Mouse (Mus musculus): Measurements from ENCODE around the gene Rcl1. TPM values are rescaled to one million over a fixed set of nuclear protein-coding genes. Genes with fewer than 3 reads are reported as not detected.

Gene Rcl1
- polyA plus RNA-seq, 1 experiment: 16.5 TPM

DNA sequence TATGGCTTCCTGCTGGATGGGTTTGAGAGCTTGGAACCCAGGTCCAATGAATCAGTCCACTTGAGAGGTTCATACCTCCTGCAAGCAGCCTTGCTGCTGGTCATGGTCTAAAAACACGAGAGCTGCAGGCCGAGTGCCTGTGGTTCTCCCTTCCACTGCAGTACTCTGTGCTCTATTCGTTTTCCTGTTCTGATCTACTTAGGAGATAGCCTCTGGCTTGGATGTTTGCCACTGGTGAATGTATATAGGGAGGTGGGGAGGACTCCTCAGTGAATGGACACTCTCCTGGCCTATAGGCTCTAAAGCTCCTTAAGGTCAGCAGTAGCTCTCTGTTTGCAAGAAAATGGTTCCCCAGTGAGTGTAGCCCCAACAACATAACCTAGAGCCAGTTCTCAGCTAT, 57.3 kb downstream of the Rcl1 start:
- H3K27ac ChIP-seq (ENCODE audit: insufficient read depth, low read length): no peak overlapping the region
- TF ChIP-seq POLR2A (IDR thresholded peaks at IDR 0.05; ENCODE audit: extremely low read depth, insufficient read depth, low read length) (no peak), CTCF (IDR thresholded peaks at IDR 0.05; ENCODE audit: extremely low read depth, insufficient read depth, low read length) (no peak)
- no peaks in the 10 kb centered on the region for H3K4me1 ChIP-seq (ENCODE audit: control insufficient read depth, insufficient read depth, low read length)
- H3K4me3 ChIP-seq (ENCODE audit: insufficient read depth, low read length): no peak overlapping the region

DNA sequence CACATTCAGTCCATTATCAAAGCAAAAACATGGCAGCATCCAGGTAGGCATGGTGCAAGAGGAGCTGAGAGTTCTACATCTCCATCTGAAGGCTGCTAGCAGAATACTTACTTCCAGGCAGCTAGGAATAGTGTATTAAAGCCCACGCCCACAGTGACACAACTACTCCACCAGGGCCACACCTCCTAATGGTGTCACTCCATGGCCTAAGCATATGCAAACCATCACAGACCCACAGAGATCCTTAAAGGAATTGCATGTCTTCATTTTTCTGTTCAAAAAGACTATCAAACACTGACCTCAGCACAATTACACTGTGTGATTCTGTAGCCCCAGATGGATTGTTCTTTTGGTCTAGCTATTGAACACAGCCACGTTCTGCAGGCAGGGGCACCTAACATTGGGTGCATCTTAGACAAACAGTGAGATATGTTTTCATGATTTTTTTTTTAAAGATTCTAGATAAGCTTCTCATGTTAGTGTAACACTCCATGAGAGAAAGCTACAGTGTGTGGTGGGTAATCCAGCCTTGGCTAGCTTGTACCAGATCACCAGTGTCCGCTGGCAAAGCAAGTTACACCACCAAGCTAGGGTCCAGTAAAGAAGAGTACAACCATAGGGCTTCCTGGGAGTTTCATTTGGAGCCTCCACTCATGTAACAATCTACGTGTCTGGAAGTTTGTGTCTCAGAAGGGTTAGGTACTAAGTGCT, 62.8 kb downstream of the Rcl1 start:
- TF ChIP-seq POLR2A (IDR thresholded peaks at IDR 0.05; ENCODE audit: extremely low read depth, insufficient read depth, low read length): no peak
- no peak for TF ChIP-seq CTCF (IDR thresholded peaks at IDR 0.05; ENCODE audit: extremely low read depth, insufficient read depth, low read length)
- Histone ChIP-seq H3K4me1 (ENCODE audit: control insufficient read depth, insufficient read depth, low read length) (no peaks in the 10 kb centered on the region), H3K27ac (ENCODE audit: insufficient read depth, low read length) (no peak overlapping the region)

DNA sequence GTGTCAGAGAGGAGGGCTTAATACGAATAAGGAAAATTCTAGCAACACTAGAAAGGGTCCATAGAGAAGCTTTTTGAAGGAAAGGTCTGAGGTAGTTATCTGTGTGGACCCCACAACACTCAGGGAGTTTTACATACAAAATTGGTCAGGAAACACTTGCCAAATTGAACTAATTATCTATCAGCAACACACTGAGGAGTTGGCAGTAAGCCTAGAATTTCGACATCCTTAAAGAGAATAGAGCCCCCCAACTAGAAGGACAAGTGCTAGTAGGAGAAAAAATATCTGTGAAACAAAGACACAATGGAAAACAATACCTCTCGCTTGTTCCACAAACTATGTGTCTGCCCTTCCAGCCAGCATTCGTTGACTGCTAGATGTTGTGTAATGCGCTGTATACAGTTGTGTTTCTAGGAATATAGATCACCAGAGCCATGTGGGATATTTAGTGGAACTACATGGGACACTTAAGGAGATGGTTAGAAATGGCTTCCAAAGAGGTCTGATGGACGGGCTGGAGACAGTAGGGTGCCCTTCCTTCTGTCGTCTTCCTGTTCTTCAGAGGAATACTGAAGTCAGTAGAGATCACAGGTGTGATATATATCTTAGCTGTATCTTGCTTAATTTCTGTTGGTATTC, 63.5 kb downstream of the Rcl1 start:
- no peak overlapping the region for H3K4me3 ChIP-seq (ENCODE audit: insufficient read depth, low read length)
- H3K4me1 ChIP-seq (ENCODE audit: control insufficient read depth, insufficient read depth, low read length): no peaks in the 10 kb centered on the region
- H3K27ac ChIP-seq (ENCODE audit: insufficient read depth, low read length): no peak overlapping the region
- TF ChIP-seq POLR2A (IDR thresholded peaks at IDR 0.05; ENCODE audit: extremely low read depth, insufficient read depth, low read length) (no peak), CTCF (IDR thresholded peaks at IDR 0.05; ENCODE audit: extremely low read depth, insufficient read depth, low read length) (no peak)

More for the DNA sequence above, 62.8 kb downstream of the Rcl1 start:
- H3K4me3 ChIP-seq (ENCODE audit: insufficient read depth, low read length): no peak overlapping the region

DNA sequence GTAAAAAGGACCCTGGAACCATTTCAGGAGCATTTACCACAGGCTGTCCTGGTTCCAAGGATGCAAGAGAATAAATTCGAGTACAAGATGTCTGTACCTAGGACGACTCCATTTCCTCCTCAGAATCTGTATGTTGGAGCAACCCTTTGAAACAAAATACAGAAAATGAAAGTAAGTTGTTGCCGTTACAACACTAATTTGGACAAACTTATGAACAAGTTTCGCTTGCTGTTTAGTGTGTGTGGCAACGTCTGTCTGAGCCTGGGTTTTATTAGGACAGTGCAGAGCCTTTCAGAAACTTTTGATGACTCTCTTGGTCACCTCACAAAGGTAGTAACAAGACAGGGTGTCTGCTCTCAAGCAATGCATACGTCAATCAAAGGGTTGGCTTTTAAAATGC, 66.8 kb downstream of the Rcl1 start:
- no peak overlapping the region for H3K4me3 ChIP-seq (ENCODE audit: insufficient read depth, low read length)
- H3K27ac ChIP-seq (ENCODE audit: insufficient read depth, low read length): no peak overlapping the region
- no peaks in the 10 kb centered on the region for H3K4me1 ChIP-seq (ENCODE audit: control insufficient read depth, insufficient read depth, low read length)
- no peak for TF ChIP-seq CTCF (IDR thresholded peaks at IDR 0.05; ENCODE audit: extremely low read depth, insufficient read depth, low read length)
- TF ChIP-seq POLR2A (IDR thresholded peaks at IDR 0.05; ENCODE audit: extremely low read depth, insufficient read depth, low read length): no peak

DNA sequence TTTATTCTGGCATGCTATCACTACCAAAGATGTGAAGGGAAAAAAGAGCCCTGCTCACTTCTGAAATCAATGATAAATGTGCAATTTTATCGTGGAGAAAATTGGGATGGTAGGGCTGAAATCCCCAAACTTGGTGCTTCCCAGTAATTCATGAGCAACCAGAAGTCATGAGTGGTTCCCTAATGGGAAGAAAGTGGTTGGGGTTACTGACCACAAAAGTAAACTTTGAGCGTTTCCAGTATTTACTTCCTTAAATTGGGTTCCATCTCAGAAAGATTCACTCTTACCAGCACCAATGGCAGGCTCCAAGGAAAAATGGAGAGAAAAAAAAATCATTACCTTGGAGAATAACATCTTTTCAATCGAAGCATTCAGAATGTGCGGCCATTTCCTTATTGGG, 79.2 kb downstream of the Rcl1 start:
- TF ChIP-seq CTCF (IDR thresholded peaks at IDR 0.05; ENCODE audit: extremely low read depth, insufficient read depth, low read length): no peak
- no peak for TF ChIP-seq POLR2A (IDR thresholded peaks at IDR 0.05; ENCODE audit: extremely low read depth, insufficient read depth, low read length)
- Histone ChIP-seq H3K27ac (ENCODE audit: insufficient read depth, low read length) (no peak overlapping the region), H3K4me3 (ENCODE audit: insufficient read depth, low read length) (no peak overlapping the region), H3K4me1 (ENCODE audit: control insufficient read depth, insufficient read depth, low read length) (no peaks in the 10 kb centered on the region)

DNA sequence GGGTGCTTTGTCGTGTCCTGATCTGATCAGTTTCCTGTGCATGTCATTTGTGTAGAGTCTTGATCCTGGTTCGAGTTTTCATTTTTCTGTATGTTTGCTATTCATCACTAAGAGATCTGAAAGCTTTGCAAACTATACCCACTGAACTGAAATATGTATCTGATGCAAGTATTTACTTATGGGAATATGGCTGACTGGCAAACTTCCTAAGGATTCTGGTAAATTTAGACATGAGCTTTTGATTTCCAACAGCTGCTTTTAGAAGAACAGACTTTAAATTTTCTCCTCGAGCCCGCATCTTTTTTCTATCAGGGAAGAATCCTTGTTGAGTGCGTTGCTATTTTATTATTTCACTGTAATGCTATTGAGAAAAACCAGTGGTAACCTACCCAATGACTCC, 81.0 kb downstream of the Rcl1 start:
- Histone ChIP-seq H3K27ac (ENCODE audit: insufficient read depth, low read length) (no peak overlapping the region), H3K4me1 (ENCODE audit: control insufficient read depth, insufficient read depth, low read length) (no peaks in the 10 kb centered on the region), H3K4me3 (ENCODE audit: insufficient read depth, low read length) (no peak overlapping the region)
- TF ChIP-seq CTCF (IDR thresholded peaks at IDR 0.05; ENCODE audit: extremely low read depth, insufficient read depth, low read length): no peak
- TF ChIP-seq POLR2A (IDR thresholded peaks at IDR 0.05; ENCODE audit: extremely low read depth, insufficient read depth, low read length): no peak

DNA sequence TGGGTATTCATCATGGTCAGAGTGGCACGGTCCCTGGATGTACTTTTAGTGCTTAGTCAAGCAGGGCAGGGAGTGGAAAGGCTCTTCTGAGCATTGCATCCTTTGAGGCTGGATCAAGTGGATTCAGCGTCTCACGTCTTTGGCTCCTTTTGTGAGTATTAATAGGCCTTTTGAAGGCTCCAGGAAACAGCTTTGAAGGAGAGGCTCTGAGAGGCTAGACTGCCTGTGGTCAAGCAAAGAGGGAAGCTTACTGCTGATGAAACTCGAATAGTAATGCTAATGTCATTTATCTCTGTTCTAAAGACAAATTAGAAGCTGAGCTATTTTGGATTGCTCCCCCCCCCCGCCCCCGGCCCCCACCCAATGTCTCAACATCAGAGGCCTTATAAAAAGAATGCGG, 83.9 kb downstream of the Rcl1 start:
- no peak overlapping the region for H3K4me3 ChIP-seq (ENCODE audit: insufficient read depth, low read length)
- H3K4me1 ChIP-seq (ENCODE audit: control insufficient read depth, insufficient read depth, low read length): no peaks in the 10 kb centered on the region
- TF ChIP-seq POLR2A (IDR thresholded peaks at IDR 0.05; ENCODE audit: extremely low read depth, insufficient read depth, low read length): no peak
- no peak for TF ChIP-seq CTCF (IDR thresholded peaks at IDR 0.05; ENCODE audit: extremely low read depth, insufficient read depth, low read length)
- H3K27ac ChIP-seq (ENCODE audit: insufficient read depth, low read length): no peak overlapping the region

DNA sequence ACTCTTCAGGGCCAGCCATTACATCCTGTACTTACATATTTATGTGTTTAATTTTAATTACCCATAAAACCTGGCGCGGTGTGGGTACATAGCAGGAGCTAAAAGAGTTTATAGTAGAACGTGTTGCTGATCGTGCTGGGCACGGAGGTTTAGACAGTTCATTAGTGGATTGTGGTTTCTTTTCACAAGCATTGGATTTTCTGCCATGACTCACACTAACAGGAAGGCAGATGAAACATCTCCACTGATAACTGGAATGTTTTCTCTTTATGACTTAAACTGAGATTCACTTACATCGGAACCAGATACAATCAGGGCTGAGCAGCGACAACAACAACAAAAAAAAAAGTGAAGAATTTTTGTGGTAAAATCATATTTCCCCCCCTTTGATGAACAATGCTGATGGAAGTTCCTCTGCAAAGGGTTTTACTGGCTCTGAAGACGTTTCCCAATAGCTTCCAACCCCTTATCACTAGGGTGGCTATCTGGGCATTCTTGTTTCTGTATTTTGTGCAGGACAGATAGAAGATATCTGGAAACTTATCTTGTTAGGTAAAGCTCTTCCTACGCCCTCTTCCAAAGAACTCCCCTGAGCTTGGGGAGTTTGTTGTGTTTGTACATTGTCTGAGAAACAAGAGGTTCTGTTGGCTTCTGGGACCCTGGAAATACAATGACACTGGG, 84.5 kb downstream of the Rcl1 start:
- no peak overlapping the region for H3K4me3 ChIP-seq (ENCODE audit: insufficient read depth, low read length)

DNA sequence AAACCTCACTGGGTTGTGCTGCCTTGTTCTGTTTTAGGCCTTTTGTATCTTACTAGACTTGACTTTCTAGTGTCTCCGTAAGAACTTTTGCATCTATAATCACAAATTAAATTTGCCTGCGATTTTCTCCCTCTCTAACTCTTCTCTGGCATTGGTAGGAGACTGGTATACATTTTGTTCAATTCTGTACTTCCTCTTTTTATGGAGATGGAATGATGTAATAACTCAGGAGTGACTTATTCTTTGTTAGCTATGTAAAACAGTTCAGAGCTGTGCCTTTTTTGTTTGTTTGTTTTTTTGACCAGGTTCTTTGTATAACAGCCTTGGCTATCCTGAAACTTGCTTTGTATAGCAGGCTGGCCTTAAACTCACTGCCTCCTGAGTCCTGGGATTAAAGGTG, 87.7 kb downstream of the Rcl1 start:
- no peak overlapping the region for H3K4me3 ChIP-seq (ENCODE audit: insufficient read depth, low read length)
- no peaks in the 10 kb centered on the region for H3K4me1 ChIP-seq (ENCODE audit: control insufficient read depth, insufficient read depth, low read length)
- TF ChIP-seq CTCF (IDR thresholded peaks at IDR 0.05; ENCODE audit: extremely low read depth, insufficient read depth, low read length) (no peak), POLR2A (IDR thresholded peaks at IDR 0.05; ENCODE audit: extremely low read depth, insufficient read depth, low read length) (no peak)
- no peak overlapping the region for H3K27ac ChIP-seq (ENCODE audit: insufficient read depth, low read length)

More for the DNA sequence above, 84.5 kb downstream of the Rcl1 start:
- Histone ChIP-seq H3K4me1 (ENCODE audit: control insufficient read depth, insufficient read depth, low read length) (no peaks in the 10 kb centered on the region), H3K27ac (ENCODE audit: insufficient read depth, low read length) (no peak overlapping the region)
- TF ChIP-seq POLR2A (IDR thresholded peaks at IDR 0.05; ENCODE audit: extremely low read depth, insufficient read depth, low read length) (no peak), CTCF (IDR thresholded peaks at IDR 0.05; ENCODE audit: extremely low read depth, insufficient read depth, low read length) (no peak)

Other genes starting within 250 kb of the Rcl1 start
- 21.3 and 21.8 TPM in 2 replicates for gene Plpp6, start 137.4 kb upstream of the Rcl1 start, polyA plus RNA-seq (2012; rRNA removed)
- gene 4430402I18Rik, start 133.6 kb upstream of the Rcl1 start, polyA plus RNA-seq (2012; rRNA removed): 6.2 and 7.6 TPM in 2 replicates
- 68.7 and 71.2 TPM in 2 replicates for gene Cdc37l1, start 111.0 kb upstream of the Rcl1 start, polyA plus RNA-seq (2012; rRNA removed)
- gene Ak3, start 53.4 kb upstream of the Rcl1 start, polyA plus RNA-seq (2012; rRNA removed): 65.9 and 71.0 TPM in 2 replicates
- 18.4 and 19.2 TPM in 2 replicates for gene Jak2, start 150.5 kb downstream of the Rcl1 start, polyA plus RNA-seq (2012; rRNA removed)
- 0.53 and 0.54 TPM in 2 replicates for gene Insl6, start 224.0 kb downstream of the Rcl1 start, polyA plus RNA-seq (2012; rRNA removed)
- gene Rln1, start 233.3 kb downstream of the Rcl1 start, polyA plus RNA-seq (2012; rRNA removed): 0.51 and 1.0 TPM in 2 replicates